Mouse (Mus musculus): ENCODE data around the gene Tmed10. TPM values are rescaled to one million over a fixed set of nuclear protein-coding genes. Genes with fewer than 3 reads are reported as not detected.

The Tmed10 gene
- 119 and 147 TPM in 2 replicates for polyA plus RNA-seq (2012; rRNA removed)

GRCm38 (mm10) chr12:85374561-85375272 lies at the start of gene Tmed10:
Tmed10 (minus strand) TSS chr12:85374847.

GRCm38 (mm10) chr12:85339243-85339729 lies 35.4 kb downstream of the Tmed10 start, which contains the start of gene Nek9:
Nek9 (minus strand) TSS chr12:85339362.

Other genes with a start within 250 kb of the Tmed10 start
- 2.7 and 3.4 TPM in 2 replicates for gene Rps6kl1, start 223.6 kb downstream of the Tmed10 start, polyA plus RNA-seq (2012; rRNA removed)
- gene Pgf, start 197.1 kb downstream of the Tmed10 start, polyA plus RNA-seq (2012; rRNA removed) = 3.4 and 6.9 TPM in 2 replicates
- 118 and 258 TPM in 2 replicates for gene Eif2b2, start 155.4 kb downstream of the Tmed10 start, polyA plus RNA-seq (2012; rRNA removed)
- 8.0 and 9.5 TPM in 2 replicates for gene Mlh3, start 104.2 kb downstream of the Tmed10 start, polyA plus RNA-seq (2012; rRNA removed)
- gene Acyp1, start 86.4 kb downstream of the Tmed10 start, polyA plus RNA-seq (2012; rRNA removed) = 37.9 and 50.2 TPM in 2 replicates
- 0.49 and 0.53 TPM in 2 replicates for gene Zc2hc1c, start 86.3 kb downstream of the Tmed10 start, polyA plus RNA-seq (2012; rRNA removed)
- 34.8 and 43.5 TPM in 2 replicates for gene Nek9, start 35.5 kb downstream of the Tmed10 start, polyA plus RNA-seq (2012; rRNA removed)
- 0.76 and 1.7 TPM in 2 replicates for gene Fos, start 99.0 kb upstream of the Tmed10 start, polyA plus RNA-seq (2012; rRNA removed)
- gene Jdp2, start 224.2 kb upstream of the Tmed10 start, polyA plus RNA-seq (2012; rRNA removed) = 8.2 and 8.7 TPM in 2 replicates